Mouse (Mus musculus): Measurements from ENCODE around the gene Mre11a.

- TF ChIP-seq POLR2A (IDR thresholded peaks at IDR 0.05; ENCODE audit: low read depth, low read length), result no peak
- no peak for TF ChIP-seq CTCF (conservative IDR thresholded peaks at IDR 0.05; ENCODE audit: insufficient read depth, insufficient read length, low read depth, low read length)
These were observed 74.3 kb downstream of the Mre11a start for GRCm38 (mm10) chr9:14858782-14859181.
